Mouse (Mus musculus) limb, embryonic 14.5 days (tissue): ENCODE data around the gene Pstpip1. TPM values are rescaled to one million over a fixed set of nuclear protein-coding genes. Genes with fewer than 3 reads are reported as not detected.

Experiments used
- ATAC-seq: fragments of 200-750 bp; cut with Nextera tagmentation; 2 replicates; pipeline ENCODE4 v1.8.0; 2017; ENCODE audit warnings: low read depth, moderate number of reproducible peaks, moderate TSS enrichment; ENCODE audit not compliant: low FRiP score
- DNase-seq: peaks from one replicate; pipeline ENCODE4 v3.0.0-alpha.2; 2015; ENCODE audit warnings: low spot score
- H3K27ac ChIP-seq: fragments of 300-500 bp; sonication (generic); replicated peaks from 2 replicates; pipeline ENCODE4 v1.5.1; 2014; ENCODE audit warnings: low read depth, mild to moderate bottlenecking, low read length, moderate library complexity, mixed read lengths
- H3K27me3 ChIP-seq: fragments of 300-500 bp; sonication (generic); 2 replicates; pipeline ENCODE4 v1.6.1; 2014; ENCODE audit warnings: low read length, mixed read lengths; ENCODE audit not compliant: control insufficient read depth, insufficient read depth
- H3K36me3 ChIP-seq: fragments of 300-500 bp; sonication (generic); 2 replicates; pipeline ENCODE4 v1.6.1; 2014; ENCODE audit warnings: mild to moderate bottlenecking, low read length, moderate library complexity, mixed read lengths; ENCODE audit not compliant: control insufficient read depth, insufficient read depth
- H3K4me1 ChIP-seq: fragments of 300-500 bp; sonication (generic); 2 replicates; pipeline ENCODE4 v1.6.1; 2014; ENCODE audit warnings: antibody characterized with exemption, low read length, mixed read lengths; ENCODE audit not compliant: control insufficient read depth, insufficient read depth
- H3K4me2 ChIP-seq: fragments of 300-500 bp; sonication (generic); replicated peaks from 2 replicates; pipeline ENCODE4 v1.6.1; 2014; ENCODE audit warnings: low read depth, mild to moderate bottlenecking, low read length, moderate library complexity; ENCODE audit not compliant: severe bottlenecking
- H3K4me3 ChIP-seq: fragments of 300-500 bp; sonication (generic); replicated peaks from 2 replicates; pipeline ENCODE4 v1.5.1; 2014; ENCODE audit warnings: low read length
- H3K9ac ChIP-seq: fragments of 300-500 bp; sonication (generic); 2 replicates; pipeline ENCODE4 v1.6.1; 2014; ENCODE audit warnings: mild to moderate bottlenecking, low read depth, low read length, moderate library complexity; ENCODE audit not compliant: severe bottlenecking
- H3K9me3 ChIP-seq: fragments of 300-500 bp; sonication (generic); 2 replicates; pipeline ENCODE4 v1.6.1; 2016; ENCODE audit warnings: low read length; ENCODE audit not compliant: control insufficient read depth
- POLR2A ChIP-seq: fragments of 200-500 bp; IDR thresholded peaks from 2 replicates; pipeline ENCODE4 v1.8.0; 2012; ENCODE audit warnings: inconsistent platforms, mild to moderate bottlenecking, moderate library complexity, borderline replicate concordance; ENCODE audit not compliant: insufficient read depth, insufficient read length; ENCODE audit errors: extremely low read depth
- WGBS: fragments of 180-500 bp; shearing (Covaris S2); extraction: QIAGEN DNeasy Blood & Tissue Kit; methylation state at CpG from one replicate; pipeline ENCODE4 v1.1.7; 2014; 5-methylcytosine and 5-hydroxymethylcytosine counted together
- polyA plus RNA-seq, 2 experiments: library from polyadenylated mRNA; depleted of rRNA in 1 of 2; stranded (reverse) in 1 of 2; unstranded in 1 of 2; fragments of >200 nt; fragmentation: Nextera tagmentation in 1 of 2; extraction: Ambion mirVana in 1 of 2; gene quantifications; 2 replicates each; pipeline versions ENCODE4 v1.2.1 to v1.2.3; 2012 to 2014

Pstpip1 gene
- polyA plus RNA-seq, 2 experiments = 1.4 to 4.3 TPM

GRCm38 (mm10) chr9:56134614-56135013 is 44.9 kb downstream of the Pstpip1 start:
- DNase-seq = peak; percentile 31
- H3K36me3 ChIP-seq = peaks cover 82% of the 10 kb centered on the region
- WGBS = 79% methylated on average over 4 of the region's 4 CpGs

GRCm38 (mm10) chr9:56135590-56136197 is 45.9 kb downstream of the Pstpip1 start:
- no peak for ATAC-seq
- Histone ChIP-seq H3K9me3 (no peaks in the 10 kb centered on the region), H3K4me3 (no peak overlapping the region), H3K4me1 (no peaks in the 10 kb centered on the region), H3K4me2 (no peak overlapping the region), H3K9ac (no peak overlapping the region), H3K27ac (no peak overlapping the region), H3K36me3 (peaks cover 79% of the 10 kb centered on the region), H3K27me3 (no peaks in the 10 kb centered on the region)
- 85% methylated on average over 4 of the region's 4 CpGs for WGBS
- TF ChIP-seq POLR2A = no peak
- DNase-seq = no peak

More at GRCm38 (mm10) chr9:56134614-56135013, 44.9 kb downstream of the Pstpip1 start:
- no peak for TF ChIP-seq POLR2A
- no peaks in the 10 kb centered on the region for H3K9me3 ChIP-seq
- H3K27me3 ChIP-seq = no peaks in the 10 kb centered on the region
- H3K9ac ChIP-seq = no peak overlapping the region
- ATAC-seq = no peak
- H3K27ac ChIP-seq = no peak overlapping the region
- no peak overlapping the region for H3K4me2 ChIP-seq
- no peak overlapping the region for H3K4me3 ChIP-seq
- H3K4me1 ChIP-seq = no peaks in the 10 kb centered on the region

DNA sequence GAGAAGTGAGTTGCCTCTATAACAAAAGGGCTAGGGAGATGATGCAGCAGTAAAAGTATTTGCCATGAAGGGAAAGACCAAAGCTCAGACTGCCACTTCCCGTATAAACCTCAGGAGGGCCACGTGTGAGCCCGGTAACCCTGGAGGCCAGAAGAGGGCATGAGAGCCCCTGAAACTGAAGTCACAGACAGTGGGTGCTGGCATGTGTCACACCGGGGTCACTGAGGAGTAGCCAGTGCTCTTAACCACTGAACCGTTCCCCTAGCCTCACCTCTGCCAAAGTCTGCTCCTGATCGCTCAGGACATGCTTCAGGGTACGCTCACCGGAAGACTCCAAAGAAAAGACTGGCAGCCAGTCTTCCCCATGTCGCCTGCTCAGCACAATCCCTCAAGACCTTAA is 52.0 kb downstream of the Pstpip1 start:
- ATAC-seq = no peak
- WGBS = 87% methylated on average over 9 of the region's 9 CpGs

DNA sequence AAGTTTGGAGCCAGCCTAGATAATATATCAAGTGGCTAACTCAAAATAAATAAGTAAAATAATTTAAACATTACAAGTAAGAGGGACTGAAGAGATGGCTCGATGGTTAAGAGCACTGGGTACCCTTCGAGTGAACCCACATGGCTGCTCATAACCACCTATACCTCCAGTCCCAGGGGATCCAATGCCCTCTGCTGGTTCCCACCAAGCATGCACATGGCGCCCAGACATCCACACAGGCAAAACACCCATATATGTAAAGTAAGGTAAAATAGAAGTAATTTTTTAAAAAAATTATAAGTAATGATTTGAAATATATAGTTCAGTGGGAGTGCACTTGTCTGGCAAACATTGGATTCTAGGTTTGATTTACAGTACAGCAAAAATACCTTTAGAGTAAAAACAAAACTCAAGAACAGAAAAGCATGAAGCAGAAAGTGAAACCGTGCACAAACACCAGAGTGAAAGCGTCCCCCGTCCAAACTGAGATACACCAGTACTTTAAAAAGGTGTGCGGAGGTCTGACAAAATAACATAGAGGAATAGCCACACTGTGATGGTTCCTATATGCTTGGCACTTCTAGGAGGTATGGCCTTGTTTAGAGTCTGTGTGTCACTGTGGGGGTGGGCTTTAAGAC is 54.7 kb downstream of the Pstpip1 start:
- peaks cover 70% of the 10 kb centered on the region for H3K36me3 ChIP-seq
- H3K27me3 ChIP-seq = no peaks in the 10 kb centered on the region
- no peak for DNase-seq
- no peaks in the 10 kb centered on the region for H3K4me1 ChIP-seq
- no peaks in the 10 kb centered on the region for H3K9me3 ChIP-seq
- no peak for ATAC-seq
- TF ChIP-seq POLR2A = no peak
- no peak overlapping the region for H3K9ac ChIP-seq
- 90% methylated on average over 7 of the region's 7 CpGs for WGBS
- no peak overlapping the region for H3K4me2 ChIP-seq
- no peak overlapping the region for H3K27ac ChIP-seq
- no peak overlapping the region for H3K4me3 ChIP-seq

More for the DNA sequence above, 52.0 kb downstream of the Pstpip1 start:
- Histone ChIP-seq H3K4me1 (no peaks in the 10 kb centered on the region), H3K9ac (no peak overlapping the region), H3K27me3 (no peaks in the 10 kb centered on the region), H3K4me3 (no peak overlapping the region), H3K4me2 (no peak overlapping the region), H3K27ac (no peak overlapping the region), H3K36me3 (peaks cover 82% of the 10 kb centered on the region), H3K9me3 (no peaks in the 10 kb centered on the region)
- no peak for TF ChIP-seq POLR2A
- DNase-seq = no peak

- no peak overlapping the region for H3K9ac ChIP-seq
- no peak overlapping the region for H3K27ac ChIP-seq
- no peak overlapping the region for H3K4me3 ChIP-seq
- no peaks in the 10 kb centered on the region for H3K27me3 ChIP-seq
- no peak overlapping the region for H3K4me2 ChIP-seq
- peaks cover 58% of the 10 kb centered on the region for H3K36me3 ChIP-seq
- DNase-seq (no peak), ATAC-seq (no peak)
- 87% methylated on average over 16 of the region's 16 CpGs for WGBS
- TF ChIP-seq POLR2A = no peak
- H3K4me1 ChIP-seq = no peaks in the 10 kb centered on the region
- H3K9me3 ChIP-seq = no peaks in the 10 kb centered on the region
Observed at GRCm38 (mm10) chr9:56146326-56146923, 56.7 kb downstream of the Pstpip1 start.
